Mouse (Mus musculus): ENCODE measurements around the gene B4galnt1. TPM values are rescaled to one million over a fixed set of nuclear protein-coding genes. Genes with fewer than 3 reads are reported as not detected.
A peak's percentile ranks its signal among the peaks of the same experiment; 100 is the strongest.

The B4galnt1 gene
- total RNA-seq (2021) = 14.6 and 24.7 TPM in 2 replicates
- long read RNA-seq, experiment 1, transcript B4galnt1-201 (11 exons, 2,395 nt) = major isoform, 10 of 24 reads
- long read RNA-seq, experiment 1, partial matches to known transcripts = 9 of 24 reads
- long read RNA-seq, experiment 1, other reads (novel, unspliced or antisense) = 2 of 24 reads
- long read RNA-seq, experiment 2, transcript B4galnt1-201 (11 exons, 2,395 nt) = major isoform, 10 of 20 reads
- long read RNA-seq, experiment 2, partial matches to known transcripts = 8 of 20 reads
- long read RNA-seq, experiment 2, other reads (novel, unspliced or antisense) = 2 of 20 reads

DNA sequence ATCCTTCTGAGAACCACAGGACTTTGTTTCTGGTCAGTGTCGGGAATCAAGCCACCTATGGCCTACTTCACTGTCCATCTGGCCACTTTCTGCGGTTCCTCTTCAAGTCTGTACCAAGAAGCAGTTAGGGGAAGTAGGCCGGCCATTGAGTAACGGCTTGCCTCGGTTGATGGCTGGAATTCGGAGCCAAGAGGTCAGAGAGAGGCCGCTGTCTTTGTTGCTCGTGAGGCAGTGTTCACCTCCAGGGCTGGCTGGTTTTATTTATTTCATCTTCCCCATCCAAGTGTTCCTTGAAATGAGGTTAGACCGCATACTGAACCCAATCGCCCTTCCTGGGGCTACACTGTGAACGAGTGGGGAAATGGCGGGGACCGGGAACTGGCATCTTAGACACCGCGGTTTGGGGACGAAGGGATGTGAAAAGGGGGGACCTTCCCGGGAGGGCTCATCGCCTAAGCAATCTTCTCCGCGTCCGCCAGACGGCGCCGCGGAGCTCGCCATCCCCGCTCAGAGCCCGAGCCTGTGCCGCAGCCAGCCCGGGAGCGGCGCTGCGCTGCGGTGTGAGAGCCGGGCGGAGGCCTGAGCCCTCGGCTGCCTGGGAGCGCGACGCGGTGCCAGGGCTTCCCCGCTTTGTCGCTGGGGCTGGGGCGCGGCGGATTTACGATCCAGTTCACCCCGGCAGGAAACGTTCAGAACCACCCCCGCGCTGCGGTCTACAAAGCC lies at the start of gene B4galnt1:
Gene B4galnt1 (plus strand): TSS at position 595 of the 723 bp plus-strand sequence.
- DNase-seq = peak; percentile 84

- DNase-seq = no peak
Measured at GRCm38 (mm10) chr10:127118470-127118869, 46.6 kb upstream of the B4galnt1 start.

DNA sequence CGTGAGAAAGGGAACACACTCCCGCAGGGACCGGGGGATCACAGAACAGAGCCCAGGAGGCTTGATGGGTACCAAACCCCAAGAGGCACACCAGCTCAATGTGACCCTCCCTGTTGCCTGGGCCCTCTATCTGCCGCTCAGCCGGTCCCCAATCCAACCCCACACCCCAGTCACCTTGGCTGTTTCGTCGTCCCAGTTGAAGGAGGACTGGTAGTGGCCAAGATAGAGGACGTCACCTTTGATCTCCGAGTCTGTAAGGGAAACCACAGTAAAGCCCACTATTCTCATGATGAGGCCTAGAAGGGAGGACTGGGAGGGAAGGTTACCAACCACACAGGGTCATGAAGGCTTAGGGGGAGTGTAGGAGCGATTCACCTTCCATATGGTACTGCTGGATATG lies 45.8 kb upstream of the B4galnt1 start:
- no peak for DNase-seq

DNA sequence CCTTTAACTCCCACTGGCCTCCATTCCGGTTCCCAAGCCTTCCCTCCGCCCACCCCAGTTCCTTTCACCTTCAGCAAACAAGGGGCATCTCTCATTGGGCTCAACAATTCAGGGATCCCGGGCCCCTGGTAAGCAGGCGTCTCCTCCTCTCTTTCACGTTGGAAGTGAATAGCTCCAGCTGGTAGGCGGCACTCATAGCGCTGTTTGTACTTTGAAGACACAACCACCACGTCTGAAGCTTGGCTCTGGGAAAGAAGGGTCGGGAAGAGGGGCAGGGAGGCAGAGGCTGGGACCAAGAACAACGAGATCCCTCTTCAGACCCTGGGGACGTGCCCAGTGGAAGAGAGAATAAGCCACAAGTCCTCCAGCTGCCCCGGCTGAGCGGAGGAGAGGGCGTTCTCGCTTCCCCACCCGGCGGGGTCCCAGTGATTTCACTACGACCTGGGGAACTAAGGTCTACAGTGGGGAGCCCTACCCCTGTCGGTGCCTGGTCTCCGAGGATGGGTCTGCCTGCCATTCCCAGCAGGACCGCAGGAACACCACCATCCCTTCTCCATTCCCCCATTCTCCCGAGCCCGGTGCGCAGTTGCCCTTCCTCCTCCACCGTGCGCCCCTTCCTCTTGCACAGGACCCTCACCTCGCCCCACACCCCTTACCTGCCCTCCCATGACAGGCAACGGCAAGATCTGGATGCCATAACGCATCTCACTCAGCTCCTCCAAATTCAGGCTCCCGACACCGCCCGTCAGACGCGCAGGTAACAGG lies 44.5 kb upstream of the B4galnt1 start:
- peak; percentile 24 for DNase-seq

GRCm38 (mm10) chr10:127121066-127121477 lies 44.0 kb upstream of the B4galnt1 start, which contains the start of gene Os9:
Gene Os9 (minus strand): TSS chr10:127121131.
- DNase-seq = peak; percentile 98

- no peak for DNase-seq
Measured at GRCm38 (mm10) chr10:127122018-127122417, 43.0 kb upstream of the B4galnt1 start.

DNA sequence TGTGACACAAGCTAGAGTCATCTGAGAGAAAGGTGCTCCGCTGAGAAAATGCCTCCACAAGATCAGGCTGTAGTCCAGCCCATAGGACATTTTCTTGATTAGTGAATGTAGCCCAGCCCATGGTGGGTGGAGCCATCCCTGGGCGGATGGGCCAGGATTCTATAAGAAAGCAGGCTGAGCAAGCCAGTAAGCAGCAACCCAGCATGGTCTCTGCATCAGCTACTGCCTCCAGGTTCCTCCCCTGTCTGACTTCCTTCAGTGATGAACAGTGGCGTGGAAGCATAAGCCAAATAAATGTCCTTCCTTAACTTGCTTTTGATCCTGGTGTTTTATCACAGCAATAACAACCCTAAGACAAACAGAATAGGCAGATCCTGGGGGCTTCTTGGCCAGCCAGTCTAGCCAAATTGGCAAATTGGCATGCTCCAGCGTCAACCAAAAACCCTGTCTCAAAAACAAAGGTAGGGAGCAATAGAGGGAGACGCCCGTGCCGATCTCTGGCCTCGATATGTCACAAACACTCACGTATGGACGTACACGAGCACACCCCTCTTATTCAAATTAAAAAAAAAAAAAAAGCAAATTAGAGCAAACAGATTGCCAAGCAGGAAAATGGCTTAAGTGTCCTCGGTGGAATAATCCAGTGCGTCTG lies 42.1 kb upstream of the B4galnt1 start:
- no peak for DNase-seq

GRCm38 (mm10) chr10:127123436-127123805 lies 41.6 kb upstream of the B4galnt1 start:
- DNase-seq = peak; percentile 75

GRCm38 (mm10) chr10:127125210-127126001 lies 39.6 kb upstream of the B4galnt1 start:
- peak; percentile 71 for DNase-seq

GRCm38 (mm10) chr10:127126579-127126978 lies 38.4 kb upstream of the B4galnt1 start:
- no peak for DNase-seq

DNA sequence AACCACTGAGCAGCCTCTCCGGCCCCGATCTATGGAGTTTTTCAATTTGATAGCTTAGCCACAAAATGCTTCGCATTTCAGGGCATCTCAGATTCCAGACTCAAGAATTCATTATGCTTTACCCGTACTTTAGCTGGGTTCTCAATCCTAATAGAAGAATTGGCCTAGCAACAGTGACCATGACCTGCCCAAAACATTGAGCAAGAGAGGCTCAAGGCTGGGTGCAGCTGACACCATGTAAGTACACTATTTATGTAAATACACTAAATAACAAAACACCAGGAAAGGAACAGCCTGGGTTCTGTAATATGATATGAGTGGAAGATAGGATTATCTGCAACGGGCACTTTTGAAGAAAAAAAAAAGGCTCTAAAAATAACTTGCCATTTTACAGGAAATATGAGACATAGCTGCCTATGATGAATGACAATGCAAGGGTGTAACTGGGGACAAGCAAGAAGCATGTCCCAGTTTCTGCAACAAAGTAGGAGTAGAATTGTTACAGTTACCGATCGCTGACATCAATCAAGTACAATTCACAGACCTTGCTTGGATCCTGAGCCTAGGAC lies 37.2 kb upstream of the B4galnt1 start:
- peak; percentile 27 for DNase-seq

DNA sequence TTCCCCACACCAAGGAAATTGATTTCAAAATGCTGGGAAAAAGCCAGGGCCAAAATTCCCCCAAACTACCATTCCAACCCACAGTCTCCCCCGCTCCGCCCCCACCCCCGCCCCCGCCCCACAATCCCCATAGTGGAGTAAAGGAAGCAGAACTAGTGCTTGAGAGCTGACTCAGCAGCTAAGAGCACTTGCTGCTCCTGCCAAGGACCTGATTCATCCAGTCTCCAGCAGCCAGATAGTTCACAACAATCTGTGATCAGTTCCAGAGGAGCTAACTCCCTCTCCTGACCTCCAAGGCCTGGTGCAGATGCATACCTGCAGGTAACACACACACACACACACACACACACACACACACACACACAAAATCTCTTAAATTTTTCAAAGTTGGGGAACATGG lies 35.6 kb upstream of the B4galnt1 start:
- peak; percentile 39 for DNase-seq

DNA sequence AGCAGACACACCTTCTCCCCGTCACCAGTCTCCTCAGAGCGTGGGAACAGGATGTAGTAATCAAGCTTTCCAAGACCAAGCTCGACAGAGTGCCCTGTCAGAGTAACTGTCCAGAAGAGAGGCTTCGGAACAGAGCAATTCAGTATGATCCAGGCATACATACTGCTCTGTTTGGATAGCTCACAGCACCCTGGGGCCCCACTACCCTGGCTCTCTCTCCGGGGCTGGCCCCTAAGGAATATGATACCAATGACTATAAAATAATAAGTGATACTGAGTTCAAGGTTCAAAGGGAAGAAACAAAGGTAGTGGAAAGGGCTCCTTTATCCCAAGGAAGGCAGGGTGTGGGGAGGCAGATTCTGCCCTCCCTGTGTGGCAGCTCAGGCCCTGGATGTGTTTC lies 32.6 kb upstream of the B4galnt1 start:
- DNase-seq = no peak

GRCm38 (mm10) chr10:127134394-127135035 lies 30.5 kb upstream of the B4galnt1 start:
- DNase-seq = peak; percentile 21

DNA sequence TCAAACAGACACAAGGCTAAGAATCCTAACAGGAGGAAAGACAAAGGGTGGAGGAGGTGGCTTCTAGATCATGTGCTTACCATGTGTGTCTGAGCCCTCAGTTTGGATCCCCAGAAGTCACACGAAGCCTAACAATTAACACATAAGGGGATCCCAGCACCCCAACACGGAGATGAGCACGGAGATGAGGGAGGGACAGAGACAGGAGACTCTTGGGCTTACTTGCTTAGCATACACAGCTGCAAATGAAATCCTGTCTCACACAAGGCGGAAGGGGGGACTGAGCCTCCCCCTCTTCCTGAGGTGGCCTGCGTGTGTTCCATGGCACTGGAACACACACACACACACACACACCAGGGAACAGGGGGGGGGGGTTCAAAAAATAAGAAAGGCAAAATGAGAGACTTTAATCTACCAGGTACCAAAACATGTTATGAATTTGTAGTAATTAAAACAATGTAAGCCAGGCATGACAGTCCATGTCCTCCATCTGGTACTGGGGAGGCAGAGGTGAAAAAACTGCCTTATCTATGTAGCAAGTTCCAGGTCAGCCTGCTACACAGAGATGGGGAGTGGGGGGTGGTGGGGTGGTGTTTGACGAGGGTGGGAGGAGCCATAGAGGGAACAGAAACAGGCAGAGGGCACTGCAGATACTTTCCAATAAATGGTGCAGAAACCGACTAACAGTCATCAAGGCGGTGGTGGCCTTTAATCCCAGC lies 29.7 kb upstream of the B4galnt1 start:
- no peak for DNase-seq

DNA sequence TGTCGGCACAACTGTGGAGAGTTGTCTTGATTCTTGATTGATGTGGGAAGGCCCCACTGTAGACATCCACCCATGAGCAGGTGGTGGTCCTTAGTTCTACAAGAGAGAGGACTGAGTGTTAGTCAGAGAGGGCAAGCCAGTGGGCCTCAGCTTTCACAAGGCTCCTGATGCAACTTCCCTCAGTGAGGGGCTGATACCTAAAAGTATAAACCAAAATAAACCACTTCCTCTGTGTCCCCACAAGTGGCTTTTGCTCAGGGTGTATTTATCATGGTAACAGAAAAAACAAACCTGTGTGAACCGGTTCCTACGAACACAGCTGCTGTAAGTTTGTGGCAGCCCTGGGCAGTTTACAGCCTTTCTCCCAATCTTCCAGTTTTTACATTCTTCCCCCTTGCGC lies 28.5 kb upstream of the B4galnt1 start:
- no peak for DNase-seq

DNA sequence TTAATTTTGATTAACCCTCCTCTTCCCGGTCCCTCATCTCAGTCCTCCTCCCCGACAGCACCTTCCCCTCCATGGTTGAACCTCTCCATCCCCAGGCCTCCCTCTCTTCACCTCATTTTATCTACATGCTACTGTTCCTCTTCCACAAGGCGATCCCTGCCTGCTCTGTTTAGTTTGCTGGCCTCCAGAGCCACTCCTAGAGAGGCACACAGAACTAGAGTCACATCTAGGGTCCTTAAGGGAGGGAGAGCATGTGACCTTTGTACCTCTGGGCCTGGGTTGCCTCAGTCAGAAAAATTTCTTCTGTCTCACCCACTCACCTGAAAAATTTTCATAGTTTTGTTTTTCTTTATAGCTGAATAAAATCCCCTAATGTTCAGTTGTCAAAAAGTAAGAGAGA lies 27.1 kb upstream of the B4galnt1 start:
- DNase-seq = no peak

DNA sequence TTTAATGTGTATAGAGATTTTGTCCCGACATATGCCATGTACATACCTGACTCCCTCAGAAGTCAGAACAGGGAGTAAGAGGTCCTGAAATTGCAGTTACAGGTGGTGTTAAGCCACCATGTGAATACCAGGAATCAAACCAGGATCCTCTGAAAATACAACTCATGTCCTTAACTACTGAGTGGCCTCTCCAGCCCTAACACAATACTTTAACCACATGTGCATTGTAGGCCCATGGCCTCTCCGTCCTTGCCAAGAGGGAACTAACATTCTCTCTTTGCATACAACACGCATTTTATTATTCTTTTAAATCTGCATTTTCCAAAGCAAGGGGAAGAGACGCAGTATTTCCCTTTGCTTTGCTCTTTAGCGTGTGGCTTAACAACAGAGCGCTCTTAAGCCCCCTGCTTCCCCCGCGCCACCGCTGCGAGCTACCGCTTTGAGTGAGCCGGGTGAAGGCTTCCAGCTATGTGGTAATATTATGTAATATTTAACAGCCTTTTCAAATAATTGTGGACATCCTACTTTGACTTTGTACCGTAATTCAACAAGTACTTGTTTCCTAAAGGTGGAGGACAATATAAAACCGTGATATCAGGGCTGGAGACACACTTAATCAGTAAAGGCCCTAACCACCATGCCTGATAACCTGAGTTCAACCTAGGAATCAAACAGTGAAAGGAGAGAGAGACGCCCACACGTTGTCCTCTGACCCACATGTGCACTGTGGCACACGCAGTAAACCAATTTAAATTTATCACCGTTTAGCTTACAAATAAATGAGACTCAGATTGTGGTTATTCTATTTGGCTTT lies 26.5 kb upstream of the B4galnt1 start:
- no peak for DNase-seq

- DNase-seq = no peak
Measured at GRCm38 (mm10) chr10:127140971-127141370, 24.1 kb upstream of the B4galnt1 start.
